Mouse (Mus musculus) mesoderm, embryonic 11.5 days (tissue): ENCODE measurements at regions not wholly inside any gene's neighbourhood (a gene's known extent, or its start where the extent isn't known, plus 50 kb on each side); places are given as distances from the start of the nearest gene placed in this dataset.
"Not testable (repeated sequence)": the region's sequence is repeated elsewhere in the genome, so short reads cannot be mapped to it uniquely, and the experiment has no call there.

Experiments used
- DNase-seq: peaks from one replicate; pipeline ENCODE4 v3.0.0-alpha.2; 2012; ENCODE audit warnings: low read depth, low spot score

- DNase-seq, result peak; percentile 60
These were observed 449.2 kb upstream of the Ube2e3 start for GRCm38 (mm10) chr2:78418561-78419338.

DNA sequence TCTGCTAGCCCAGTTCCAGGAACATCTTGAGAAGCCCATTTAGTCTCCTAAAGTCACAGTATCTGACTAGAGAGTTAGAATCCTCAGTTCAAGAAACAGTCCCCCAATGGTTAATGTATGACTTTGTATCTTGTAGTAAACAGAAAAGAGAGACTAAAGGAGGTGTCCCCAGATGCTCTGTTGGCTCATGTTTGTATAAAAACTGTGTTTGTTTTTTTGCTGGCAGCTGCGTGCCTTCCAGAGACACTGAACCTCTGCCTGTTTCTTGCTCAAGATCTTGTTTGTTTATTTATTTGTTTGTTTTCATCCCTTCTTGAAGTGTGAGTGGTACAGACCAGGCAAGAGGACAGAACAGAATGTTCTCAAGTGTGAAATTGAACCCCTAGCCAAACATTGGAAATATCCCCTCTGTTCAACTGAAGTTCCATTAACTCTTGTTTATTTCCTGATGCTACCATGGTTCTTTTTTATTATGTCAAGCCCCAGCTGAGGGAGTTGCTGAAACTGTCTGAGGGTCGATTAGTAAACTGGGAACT lies 451.3 kb upstream of the Ube2e3 start:
- no peak for DNase-seq

DNA sequence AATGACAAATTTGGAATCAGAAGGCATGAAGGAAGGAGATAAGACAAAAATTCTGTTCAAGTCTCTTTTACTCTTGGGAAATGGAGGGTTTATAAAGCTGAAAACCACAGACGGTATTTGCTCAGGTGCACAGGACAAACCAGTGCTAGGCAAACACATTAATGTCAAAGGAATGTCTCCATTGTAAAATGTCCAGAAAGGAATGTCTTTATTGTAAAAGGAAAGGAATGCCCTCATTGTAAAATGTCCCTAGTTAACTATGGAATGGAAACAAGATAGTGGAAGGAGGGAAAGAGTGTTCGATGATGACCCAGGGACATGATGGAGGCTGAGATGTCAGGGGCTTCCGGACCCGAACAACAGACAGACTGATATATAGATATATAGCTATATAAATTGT lies 454.9 kb upstream of the Ube2e3 start:
- DNase-seq, result no peak

DNA sequence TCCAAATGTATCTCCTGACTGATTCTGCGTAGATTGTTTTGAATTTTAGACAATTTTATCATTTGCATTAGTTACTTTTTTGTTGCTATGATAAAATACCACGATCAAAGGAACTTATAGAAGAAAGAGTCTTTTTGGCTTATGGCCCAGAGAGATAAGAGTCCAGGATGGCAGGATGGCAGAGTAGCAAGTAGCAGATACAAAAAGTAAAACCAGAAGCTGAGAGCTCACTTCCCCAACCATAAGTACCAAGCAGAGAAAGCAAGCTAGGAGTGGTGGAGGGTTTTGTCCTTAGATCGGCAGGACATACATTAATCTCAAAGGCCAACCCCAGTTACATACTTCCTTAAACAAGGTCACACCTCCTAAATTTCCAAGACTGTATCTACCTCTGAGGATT lies 457.7 kb upstream of the Cwc22 start:
- DNase-seq, result no peak

DNA sequence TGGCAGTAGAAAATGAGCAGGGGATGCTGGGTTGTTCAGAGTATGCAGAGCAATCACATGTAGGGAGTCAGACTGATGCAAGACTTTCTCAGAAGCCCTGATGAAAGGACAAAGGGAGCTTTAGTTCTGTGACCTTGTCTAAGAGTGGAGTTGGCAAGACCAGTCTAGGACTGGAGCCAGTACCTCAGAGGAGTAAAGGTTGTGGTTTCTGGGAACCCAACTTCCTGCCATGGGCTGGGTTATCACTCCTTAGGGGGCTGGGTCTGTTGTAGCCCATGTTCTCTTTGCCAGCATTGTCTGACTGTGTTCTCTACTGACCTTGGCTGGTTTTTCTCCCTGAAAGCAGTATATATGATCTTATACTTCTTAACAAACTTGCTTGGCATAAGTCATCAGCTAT lies 453.1 kb upstream of the Cwc22 start:
- no peak for DNase-seq

- DNase-seq, result no peak
These were observed 450.7 kb upstream of the Cwc22 start for GRCm38 (mm10) chr2:78396924-78397323.

DNA sequence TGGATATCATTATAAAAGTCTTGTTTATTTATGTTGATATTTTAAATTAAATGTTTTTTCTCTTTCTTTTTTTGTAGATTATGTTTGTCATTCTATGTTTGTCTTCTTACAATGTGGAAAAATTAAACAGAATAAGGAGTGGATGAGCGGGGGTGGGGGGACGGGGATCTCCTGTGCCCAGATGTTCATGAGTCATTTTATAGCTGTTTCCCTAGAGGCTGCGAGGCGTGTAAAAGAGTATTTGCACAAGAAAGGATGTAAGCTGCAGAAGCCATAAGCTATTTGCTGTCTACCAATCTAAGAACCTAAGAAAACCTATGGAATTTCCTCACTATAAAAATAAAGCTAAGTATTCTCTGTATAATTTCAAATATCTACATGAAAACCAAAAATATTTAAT lies 446.9 kb upstream of the Cwc22 start:
- no peak for DNase-seq

- DNase-seq, result no peak
These were observed 446.2 kb upstream of the Cwc22 start for GRCm38 (mm10) chr2:78392425-78392824.

- no peak for DNase-seq
These were observed 441.8 kb upstream of the Cwc22 start for GRCm38 (mm10) chr2:78388001-78388400.

GRCm38 (mm10) chr2:78381234-78381633 lies 435.1 kb upstream of the Cwc22 start:
- no peak for DNase-seq

DNA sequence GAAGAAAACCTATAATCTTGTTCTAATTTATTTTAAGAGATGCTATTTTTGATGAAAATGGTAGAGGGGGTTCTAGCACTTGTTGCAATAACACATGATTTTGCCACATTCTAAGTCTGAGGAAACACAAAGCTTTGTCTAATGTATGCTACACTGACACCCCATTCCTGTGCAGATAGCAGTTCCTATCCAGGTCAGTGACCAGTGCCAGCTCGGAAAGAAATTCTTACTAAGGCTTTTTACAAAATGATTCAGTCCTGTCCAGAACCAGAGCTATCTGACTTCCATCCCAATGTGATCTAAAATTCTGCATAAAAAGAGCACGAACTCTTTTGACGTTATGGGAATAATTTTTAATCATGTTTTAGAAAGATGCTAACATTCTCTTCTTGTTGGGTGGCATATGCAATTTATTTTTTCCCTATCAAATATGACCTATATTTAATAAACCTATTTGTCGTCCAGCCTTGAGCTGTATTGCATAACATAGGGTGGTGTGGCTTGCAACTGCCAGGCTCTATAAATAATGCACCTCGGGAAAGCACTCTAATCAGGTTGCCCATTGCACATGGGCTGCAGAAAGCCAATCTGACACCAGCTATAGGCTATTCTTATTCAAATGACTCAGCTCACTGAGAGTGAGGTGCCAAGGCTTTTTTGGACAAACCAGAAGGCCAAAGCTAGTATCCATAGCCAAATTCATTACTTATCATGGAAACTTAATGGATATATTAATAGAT lies 385.7 kb upstream of the Cwc22 start:
- no peak for DNase-seq

DNA sequence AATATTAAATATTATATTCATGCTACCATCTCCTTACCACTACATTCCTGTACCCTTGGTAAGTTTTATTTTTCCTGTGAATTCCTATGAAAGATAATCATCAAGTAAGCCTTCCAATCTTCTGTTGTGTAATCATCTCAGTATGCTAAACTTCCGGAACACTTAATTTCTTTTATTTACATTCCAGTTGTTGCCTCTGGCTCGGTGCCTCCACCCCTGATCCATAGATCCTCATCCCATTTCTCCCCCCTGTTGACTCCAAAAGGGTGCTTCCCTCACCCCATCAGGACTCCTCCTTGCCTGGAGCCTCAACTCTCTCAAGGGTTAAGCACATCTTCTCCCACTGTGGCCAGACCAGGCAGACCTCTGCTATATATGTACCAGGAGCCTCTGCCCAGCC lies 379.9 kb upstream of the Cwc22 start:
- DNase-seq, result no peak

- DNase-seq, result no peak
These were observed 376.2 kb upstream of the Cwc22 start for GRCm38 (mm10) chr2:78322216-78322965.

GRCm38 (mm10) chr2:78311766-78312491 lies 365.8 kb upstream of the Cwc22 start:
- peak; percentile 2 for DNase-seq

DNA sequence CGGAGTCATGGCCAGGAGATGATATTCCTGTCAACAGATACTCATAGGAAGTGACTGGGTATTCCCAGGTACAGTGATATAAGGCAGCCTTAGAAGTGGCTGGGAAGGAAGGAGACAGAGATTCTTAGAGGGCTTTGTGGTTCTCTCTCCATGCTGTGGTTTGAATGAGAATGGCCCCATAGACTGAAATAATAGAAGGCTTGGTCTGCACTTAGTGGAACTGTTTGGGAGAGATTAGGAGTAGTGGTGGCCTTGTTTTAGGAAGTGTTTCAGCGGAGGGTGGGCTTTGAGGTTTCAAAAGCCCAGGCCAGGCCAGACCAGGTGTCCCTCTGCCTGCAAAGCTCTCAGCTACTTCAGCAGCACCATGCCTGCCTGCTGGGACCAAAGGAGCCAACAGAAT lies 363.2 kb upstream of the Cwc22 start:
- DNase-seq, result no peak

DNA sequence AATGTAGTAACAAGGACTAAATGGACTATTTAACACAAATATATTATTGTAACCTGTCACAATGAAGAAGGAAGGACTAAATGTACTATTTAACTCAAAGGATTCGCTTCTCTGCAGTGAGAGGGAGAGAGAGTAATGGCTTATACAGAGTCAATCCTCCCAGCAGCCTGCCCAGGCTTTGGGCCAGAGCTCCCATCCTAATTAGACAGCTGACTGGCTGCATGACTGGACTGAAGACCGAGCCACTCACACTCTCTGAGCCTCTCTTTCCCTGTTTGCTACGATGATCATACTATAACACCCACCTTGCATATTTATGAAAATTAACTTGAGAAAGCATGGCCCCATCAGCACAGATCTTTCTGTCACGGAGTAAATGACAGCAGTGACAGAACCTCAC lies 360.7 kb upstream of the Cwc22 start:
- no peak for DNase-seq

GRCm38 (mm10) chr2:78291665-78292064 lies 345.5 kb upstream of the Cwc22 start:
- DNase-seq, result no peak

- DNase-seq, result no peak
These were observed 338.6 kb upstream of the Cwc22 start for GRCm38 (mm10) chr2:78284806-78285205.

DNA sequence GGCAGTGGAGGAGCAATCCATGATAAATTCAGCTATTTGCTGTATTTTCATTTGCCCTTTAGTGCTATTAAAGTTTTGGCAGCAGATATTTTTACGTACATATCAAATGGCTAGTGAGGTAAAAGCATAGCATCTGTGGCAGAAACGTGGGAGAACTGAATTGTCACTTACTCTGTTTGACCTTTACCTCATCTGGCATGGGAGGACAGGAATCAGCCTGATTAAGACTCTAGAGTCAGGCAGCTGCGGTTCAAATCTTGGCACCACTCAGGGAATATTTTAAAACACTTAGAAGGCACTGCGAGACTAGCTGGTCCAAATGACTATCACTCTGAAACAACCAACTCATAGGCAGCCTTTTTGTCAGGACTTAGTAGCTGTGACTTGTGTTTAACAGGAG lies 337.4 kb upstream of the Cwc22 start:
- no peak for DNase-seq

- DNase-seq, result not testable (repeated sequence)
These were observed 335.7 kb upstream of the Cwc22 start for GRCm38 (mm10) chr2:78281846-78282245.

DNA sequence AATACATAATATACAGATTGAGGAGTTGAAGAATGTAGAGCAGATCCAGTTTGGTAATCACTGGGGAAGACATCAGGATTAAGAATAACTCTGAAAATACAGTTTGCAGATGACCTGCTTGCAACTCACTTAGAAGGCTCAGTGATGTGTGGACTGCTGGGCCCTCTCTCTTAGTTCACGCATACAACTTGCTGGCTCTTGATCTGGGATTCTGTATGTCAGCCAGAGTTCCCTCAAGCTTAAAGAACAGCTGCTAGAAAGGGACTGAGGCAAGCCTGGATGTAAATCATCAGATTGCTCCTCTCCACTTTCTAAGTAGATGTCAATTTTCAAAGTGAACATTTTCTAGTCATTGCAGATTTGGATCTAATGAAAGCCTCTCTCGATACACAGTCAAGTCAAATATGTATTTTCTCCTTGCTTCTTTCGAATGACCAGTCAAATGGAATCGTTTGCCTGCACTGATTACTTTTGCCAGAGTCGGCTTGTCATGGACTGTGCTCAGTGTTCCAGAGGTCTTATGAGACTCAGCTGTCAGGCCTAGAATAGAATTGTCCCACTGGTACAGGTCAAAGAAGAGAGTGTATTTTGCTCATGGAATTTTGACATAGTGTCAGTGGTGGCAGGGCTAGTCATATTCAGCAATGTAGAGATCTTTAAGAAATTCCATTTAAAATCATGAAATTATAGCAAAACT lies 334.2 kb upstream of the Cwc22 start:
- DNase-seq, result no peak
